Mouse (Mus musculus) hindlimb bud, embryonic 11.5 days (tissue): Measurements from ENCODE around the gene Klk1b1.
"Not testable (repeated sequence)": the region's sequence is repeated elsewhere in the genome, so short reads cannot be mapped to it uniquely, and the experiment has no call there.

Experiments used
- DNase-seq: peaks from one replicate; pipeline ENCODE4 v3.0.0-alpha.2; 2012; ENCODE audit warnings: low read depth, low spot score; ENCODE audit errors: extremely low spot score

Klk1b1 gene

DNA sequence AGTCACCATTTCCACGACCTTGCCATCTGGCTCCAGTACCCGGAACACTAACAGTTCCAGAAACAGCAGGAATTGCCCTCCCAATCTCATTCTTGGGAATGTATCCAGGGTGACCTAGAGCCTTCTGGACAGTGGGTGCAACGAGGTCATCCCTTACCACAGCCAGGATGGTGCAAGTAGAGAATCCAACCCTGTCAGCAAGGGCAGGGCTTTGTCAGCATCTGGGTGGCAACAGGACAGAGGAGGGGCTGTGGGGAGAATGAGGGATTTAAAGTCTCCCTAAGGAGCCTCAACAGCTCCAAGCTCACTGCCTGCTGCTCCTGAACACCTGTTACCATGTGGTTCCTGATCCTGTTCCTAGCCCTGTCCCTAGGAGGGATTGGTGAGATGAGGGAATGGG is at the start of gene Klk1b1:
Gene Klk1b1 (plus strand): TSS at position 301 of the 400 bp plus-strand sequence.
- DNase-seq: no peak

DNA sequence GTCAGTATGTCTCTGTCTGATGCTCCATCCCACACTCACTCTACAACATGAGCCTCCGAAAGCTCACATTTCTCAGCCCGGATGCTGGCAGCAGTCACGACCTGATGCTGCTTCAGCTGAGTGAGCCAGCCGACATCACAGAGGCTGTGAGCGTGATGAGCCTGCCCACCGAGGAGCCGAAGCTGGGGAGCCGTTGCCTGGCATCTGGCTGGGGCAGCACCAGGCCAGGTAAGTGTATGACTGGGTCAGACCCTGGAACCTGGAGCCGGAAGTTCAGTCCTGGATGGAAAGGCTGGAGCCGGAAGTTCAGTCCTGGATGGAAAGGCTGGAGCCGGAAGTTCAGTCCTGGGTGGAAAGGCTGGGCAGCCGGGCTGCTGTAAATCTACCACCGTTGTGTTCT is 48.1 kb upstream of the Klk1b1 start:
- no peak for DNase-seq

DNA sequence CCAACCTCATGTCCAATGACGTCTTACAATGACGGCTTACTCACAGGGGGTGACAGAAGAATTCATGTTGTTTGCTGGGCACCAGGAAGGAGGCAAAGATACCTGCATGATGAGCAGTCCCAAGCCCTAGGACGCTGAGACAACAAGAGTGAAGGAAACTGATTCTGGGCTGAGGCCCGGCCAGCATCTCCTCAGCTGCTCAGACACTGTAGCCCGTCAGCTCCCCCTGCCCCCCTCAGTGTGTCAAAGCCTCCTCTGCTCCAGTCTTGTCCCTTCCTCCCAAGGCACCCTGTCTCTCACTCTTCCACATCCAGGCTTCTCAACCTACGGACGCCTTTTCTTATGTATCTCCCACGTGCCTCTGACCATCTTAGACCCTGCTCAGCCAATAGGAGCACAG is 47.7 kb upstream of the Klk1b1 start:
- DNase-seq: no peak

DNA sequence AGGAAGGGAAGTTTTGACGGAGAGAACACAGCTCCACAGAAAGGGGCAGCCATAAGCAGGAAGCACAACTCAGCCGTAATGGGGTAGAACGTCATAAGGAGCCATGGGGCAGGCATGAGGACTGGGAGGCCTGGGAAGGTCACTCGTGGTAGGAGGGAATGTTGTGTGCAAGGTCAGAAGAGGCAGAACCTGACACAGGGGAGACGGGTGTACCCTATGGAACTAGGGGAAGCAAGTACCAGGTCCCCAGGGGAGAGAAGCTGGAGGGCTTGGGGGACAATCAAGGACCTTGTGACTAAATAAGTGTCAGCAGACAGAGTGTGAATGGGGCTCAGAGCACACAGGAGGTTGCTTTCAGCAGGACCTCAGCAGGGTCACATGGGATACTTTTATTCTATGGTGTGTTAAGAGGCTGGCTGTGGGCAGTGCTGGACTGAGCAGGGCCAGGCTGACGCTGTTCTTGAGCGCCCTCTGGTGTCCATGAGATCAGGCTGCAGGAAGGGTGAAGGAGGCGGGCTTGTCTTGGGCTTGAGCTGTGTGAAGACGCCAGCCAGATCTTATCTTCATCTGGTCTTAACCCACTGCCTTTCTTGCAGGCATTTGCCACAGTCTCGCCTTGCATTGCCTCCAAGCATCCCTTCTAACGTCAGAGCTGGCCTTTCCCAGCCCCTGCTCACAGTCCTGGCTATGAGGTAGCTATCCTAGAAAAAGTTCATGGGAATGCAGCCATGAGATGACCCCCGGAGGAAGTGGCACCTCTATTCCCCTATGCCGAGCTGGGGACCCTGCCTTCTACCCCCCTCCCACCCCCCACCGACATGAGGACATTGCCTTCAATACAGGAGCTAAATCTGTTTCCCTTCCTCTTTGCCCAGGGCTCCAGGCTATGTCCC is 46.7 kb upstream of the Klk1b1 start:
- peak; percentile 30 for DNase-seq

DNA sequence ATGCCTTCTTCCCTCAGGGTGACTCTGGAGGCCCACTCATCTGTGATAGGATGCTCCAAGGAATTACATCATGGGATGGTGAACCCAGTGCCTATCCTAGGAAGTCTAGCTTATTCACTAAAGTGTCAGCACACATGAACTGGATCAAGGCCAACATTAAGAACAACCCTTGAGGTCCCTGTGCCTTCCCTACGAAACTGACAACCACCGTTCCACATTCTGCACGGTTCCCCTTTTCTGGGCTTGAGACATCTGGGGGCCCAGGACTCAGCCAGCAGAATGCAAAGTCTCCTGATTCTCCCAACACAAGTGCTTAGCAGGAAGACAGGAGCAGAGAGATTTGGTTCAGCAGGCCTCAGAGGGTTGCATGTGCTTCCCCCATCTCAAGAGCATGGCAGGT is 46.0 kb upstream of the Klk1b1 start:
- no peak for DNase-seq

DNA sequence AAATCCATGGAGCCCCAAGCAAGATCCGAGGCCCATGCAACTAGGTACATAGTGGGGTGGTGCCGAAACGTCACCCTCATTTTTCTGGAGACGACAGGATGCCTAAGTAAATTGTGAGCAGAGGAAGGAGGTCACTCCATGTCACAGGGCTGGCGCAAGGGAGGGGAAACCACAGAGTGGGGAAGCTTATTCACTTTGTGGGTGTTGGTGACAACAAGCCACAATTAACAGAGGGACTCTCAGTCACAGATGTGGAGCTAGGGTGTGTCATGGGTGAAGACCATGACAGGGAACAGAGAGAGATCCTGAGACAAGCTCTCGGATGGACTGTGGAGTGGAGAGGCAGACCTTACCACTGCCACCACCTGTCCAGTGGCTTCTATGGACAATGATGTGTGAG is 45.5 kb upstream of the Klk1b1 start:
- DNase-seq: no peak

DNA sequence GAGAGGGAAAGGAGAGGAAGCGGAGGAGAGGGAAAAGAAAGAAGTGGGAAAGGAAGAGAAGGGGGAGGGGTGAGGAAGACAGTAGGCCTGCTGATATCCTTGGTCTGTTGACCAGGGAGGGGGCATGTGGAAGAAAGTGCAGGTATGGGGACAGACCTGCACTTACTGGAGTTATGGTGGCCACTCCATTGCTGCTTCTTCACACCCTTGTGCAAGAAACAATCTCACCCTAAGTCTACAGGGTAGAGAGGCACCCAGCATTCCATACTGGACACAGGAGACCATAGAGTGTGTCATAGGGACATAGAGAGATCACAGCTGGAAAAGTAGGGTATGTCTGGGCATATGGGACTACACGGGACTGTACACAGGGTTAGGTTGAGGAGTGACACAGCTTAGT is 44.6 kb upstream of the Klk1b1 start:
- no peak for DNase-seq

DNA sequence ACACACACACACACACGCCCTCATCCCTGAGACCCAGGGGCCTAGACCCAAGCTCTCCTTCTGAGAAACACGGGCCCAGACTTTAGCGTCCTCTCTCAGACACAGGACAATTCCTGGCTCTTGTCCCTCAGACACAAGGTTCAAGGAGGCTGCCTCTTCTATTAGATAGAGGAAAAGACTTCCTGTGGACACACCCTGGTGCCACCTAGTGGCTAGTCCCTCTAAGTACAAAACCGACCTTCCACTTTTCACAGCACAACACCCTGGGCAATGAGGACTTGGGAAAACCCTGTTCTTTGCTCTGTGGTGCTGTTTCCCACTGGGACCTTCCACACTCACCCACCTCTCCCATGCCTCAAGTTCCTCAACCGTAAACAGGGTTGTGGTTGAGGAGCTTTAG is 40.6 kb upstream of the Klk1b1 start:
- DNase-seq: no peak

DNA sequence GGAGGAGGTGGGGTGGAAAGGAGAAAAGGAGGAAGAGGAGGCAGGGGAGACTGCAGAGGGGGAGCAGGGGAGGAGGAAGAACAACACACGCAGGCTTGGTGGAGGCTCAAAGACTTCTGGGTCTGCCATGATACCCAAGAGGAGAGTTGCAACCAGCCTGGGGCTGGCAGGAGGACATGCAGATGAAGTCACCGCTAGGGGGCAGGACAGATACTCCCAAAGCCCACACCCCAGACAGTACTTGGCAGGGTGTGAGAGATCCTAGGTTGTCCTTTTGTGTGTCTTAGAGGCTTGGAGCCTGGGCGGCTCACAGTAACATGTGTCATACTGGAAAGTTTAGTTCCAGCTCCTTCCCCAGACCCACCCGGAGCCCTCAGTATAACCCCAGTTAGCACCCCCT is 38.0 kb upstream of the Klk1b1 start:
- DNase-seq: no peak

DNA sequence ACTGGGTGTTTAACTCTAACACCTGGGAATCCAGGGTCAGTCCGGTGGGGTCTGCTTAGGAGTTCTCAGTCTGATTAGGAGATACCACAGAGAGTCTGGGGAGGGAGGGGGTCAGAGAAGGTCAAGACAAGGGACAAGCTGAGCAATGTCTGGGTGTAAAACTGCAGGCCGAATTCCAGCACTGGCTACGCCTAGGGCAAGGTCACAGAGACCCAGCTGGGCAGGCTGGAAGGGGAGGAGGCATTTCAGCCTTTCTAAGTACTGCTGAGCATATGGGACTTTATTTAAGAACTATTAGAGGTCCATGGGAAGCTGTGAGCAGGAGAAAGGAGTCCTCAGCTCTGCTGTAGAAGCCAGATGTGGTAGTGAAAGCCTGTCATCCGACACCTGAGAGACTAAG is 34.2 kb upstream of the Klk1b1 start:
- no peak for DNase-seq

DNA sequence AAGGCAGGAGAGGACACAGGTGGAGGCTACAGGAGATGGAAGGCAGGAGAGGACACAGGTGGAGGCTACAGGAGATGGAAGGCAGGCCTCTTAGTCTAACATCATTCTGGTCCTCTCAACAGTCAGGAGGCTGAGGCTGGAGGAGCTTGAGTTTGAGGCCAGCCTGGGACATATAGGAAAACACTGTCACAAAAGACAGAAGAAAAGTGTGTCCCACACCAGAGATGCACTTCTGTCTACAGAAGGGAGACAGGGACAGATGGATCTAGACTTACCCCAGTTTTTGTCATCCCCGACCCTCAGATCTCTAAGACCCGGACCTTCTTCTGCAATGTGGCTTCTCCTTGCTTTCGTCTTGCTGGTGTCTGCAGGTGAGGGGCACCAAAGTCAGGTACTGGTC is 33.1 kb upstream of the Klk1b1 start, which contains the start of gene Klk15:
Gene Klk15 (plus strand): TSS at position 301 of the 400 bp plus-strand sequence.
- no peak for DNase-seq

DNA sequence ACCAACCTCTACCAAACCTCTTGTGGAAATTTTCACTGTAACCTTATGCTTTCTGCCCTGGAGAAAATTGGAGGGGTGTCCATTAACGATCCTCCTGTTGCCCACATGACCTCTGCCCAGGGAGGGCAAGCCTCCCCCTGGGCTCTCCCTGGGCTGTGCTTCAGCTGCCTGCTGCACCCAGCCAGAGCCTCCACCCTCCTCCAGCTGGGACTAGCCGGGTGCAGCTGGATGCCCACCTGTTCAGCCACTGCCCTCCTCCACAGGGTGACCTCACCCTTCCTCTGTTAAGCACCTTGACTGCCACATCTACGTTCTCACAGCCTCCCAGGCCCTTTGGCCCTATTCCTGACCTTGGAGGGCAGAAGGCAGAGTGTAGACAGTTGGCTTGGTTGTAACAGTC is 31.8 kb upstream of the Klk1b1 start:
- no peak for DNase-seq

DNA sequence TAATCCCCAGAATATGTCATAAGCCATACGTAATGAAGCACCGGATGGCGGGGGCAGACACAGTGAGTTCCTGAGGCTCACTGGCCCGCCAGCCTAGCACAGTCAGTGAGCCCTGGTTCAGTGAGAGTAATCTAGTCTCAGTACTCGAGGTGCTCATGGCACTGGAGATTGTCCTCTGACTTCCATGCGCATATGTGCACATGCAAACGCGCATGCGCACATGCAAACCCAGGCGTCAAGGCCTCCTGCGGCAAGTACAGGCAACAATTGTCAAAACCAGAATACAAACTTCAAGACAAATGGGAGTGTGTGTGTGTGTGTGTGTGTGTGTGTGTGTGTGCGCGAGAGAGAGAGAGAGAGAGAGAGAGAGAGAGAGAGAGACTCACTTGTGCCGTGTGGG is 30.0 kb upstream of the Klk1b1 start:
- no peak for DNase-seq

DNA sequence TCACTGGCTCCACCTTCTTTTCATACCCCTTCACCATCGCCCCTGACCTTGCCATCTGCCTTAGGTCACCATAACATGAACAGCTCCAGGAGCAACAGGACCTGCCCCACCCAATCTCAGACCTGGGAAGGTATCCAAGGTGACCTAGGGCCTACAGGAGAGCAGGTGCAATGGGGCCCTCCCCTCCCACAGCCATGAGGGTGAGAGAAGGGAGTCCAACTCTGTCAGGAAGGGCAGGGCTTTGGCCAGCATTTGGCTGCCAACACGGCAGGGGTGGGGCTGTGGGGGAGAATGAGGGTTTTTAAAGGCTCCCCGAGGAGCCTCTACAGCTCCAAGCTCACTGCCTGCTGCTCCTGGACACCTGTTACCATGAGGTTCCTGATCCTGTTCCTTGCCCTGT is 24.3 kb upstream of the Klk1b1 start:
- DNase-seq: not testable (repeated sequence)

DNA sequence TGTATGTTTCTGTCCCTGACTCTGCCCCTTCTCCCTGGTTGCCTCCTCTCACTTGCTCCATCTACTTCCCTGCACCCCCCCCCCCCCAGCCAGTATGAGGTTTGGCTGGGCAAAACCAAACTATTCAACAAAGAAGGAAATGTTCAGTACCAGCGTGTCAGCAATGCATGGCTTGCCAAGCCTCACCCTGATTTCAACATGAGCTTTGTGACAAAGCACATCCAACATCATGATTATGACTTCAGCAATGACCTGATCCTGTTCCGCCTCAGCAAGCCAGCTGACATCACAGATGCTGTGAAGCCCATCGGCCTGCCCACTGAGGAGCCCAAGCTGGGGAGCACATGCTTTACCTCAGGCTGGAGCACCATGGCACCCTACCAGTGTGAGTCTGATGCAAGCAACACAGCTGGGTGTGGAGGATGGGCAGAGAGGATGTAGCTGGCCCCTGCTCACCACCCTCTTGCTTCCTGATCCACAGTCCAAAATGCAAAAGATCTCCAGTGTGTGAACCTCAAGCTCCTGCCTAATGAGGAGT is 21.8 kb upstream of the Klk1b1 start:
- no peak for DNase-seq

DNA sequence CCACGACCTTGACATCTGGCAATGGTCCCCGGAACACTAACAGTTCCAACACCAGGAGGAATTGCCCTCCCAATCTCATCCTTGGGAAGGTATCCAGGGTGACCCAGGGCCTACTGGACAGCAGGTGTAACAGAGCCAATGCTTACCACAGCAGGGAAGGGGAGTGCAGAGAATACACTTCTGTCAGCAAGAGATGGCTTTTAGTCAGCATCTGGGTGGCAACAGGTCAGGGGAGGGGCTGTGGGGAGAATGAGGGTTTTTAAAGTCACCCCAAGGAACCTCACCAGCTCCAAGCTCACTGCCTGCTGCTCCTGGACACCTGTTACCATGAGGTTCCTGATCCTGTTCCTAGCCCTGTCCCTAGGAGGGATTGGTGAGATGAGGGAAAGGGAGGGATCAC is 16.2 kb upstream of the Klk1b1 start, which contains the start of gene Klk1b8:
Gene Klk1b8 (plus strand): TSS at position 301 of the 400 bp plus-strand sequence.
- no peak for DNase-seq

DNA sequence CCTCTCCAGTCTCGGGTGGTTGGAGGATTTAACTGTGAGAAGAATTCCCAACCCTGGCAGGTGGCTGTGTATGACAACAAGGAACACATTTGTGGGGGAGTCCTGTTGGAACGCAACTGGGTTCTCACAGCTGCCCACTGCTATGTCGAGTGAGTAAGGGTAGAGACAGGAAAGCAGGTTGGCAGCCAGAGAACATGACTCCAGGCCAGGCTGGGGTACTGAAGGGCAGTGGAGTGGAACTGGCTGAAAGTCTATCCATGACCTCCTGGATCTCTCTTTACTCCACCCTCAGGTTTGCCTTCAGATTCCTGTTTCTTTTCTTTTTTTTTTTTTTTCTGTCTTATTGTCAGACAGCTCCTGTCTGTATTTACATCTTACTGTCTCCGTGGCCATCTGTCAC is 13.8 kb upstream of the Klk1b1 start:
- DNase-seq: no peak

DNA sequence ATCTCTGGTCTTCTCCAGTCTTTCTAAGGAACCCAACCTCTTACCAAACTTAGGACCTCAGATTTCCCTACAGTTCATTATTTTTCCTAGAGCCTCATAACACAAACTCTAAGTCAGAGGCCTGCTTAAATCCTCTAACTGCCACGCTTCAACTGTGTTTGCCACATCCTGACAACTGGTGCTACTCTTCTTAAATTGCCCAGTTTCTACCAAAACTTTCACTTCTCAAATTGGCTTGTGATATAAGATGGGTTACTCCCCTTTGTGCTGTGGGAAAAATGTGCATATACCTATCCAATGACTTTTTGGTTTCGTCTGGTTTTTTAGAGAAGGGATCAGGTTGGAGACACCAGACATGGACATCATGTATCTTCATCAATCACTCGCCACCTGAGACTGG is 507 bp downstream of the Klk1b1 start:
- no peak for DNase-seq

DNA sequence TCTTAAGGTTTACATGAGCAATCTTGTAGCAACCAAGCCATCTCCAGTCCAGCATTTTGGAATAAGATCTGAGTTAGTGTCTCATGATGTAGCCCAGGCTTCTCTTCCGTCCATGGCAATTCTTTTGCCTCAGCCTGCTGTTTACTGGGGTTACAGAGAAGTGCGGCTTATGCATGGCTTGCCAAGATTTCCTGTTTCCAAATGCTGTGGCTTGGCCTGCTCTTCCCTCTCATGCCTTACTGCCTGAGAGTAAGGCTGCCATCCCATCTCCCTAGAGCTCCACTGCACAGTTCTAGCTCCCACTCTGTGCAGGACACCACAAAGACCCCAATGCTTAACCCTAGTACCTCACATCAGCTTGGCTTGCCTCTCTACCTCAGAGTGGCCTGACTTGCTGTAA is 1.1 kb downstream of the Klk1b1 start:
- no peak for DNase-seq

DNA sequence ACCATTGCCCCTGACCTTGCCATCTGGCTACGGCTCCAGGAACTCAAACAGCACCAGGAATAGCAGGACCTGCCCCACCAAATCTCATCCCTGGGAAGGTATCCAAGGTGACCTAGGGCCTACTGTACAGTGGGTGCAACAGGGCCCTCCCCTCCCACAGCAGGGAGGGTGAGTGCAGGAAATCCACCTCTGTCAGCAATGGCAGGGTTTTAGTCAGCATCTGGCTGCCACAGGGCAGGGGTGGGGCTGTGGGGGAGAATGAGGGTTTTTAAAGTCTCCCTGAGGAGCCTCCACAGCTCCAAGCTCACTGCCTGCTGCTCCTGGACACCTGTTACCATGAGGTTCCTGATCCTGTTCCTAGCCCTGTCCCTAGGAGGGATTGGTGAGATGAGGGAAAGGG is 9.2 kb downstream of the Klk1b1 start, which contains the start of gene Klk1b9:
Gene Klk1b9 (plus strand): TSS at position 301 of the 400 bp plus-strand sequence.
- DNase-seq: not testable (repeated sequence)

DNA sequence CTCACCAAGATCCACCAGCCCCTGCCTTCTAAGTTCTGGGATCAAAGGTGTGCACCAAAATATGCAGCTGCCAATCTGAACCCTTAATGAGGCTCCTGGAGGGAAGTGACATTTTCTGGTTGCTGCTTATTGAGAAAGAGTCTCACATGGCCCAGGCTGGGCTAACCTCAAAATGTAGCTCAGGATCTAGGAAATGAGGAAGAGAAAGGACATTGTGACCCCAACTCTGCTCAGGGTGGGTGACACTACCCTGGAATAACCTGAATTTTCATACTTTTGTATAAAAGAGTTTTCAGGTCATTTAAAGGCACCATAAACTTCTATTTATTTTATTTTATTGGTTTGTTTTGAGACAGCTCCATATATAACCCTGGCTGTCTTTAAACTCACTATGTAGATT is 19.1 kb downstream of the Klk1b1 start:
- no peak for DNase-seq

DNA sequence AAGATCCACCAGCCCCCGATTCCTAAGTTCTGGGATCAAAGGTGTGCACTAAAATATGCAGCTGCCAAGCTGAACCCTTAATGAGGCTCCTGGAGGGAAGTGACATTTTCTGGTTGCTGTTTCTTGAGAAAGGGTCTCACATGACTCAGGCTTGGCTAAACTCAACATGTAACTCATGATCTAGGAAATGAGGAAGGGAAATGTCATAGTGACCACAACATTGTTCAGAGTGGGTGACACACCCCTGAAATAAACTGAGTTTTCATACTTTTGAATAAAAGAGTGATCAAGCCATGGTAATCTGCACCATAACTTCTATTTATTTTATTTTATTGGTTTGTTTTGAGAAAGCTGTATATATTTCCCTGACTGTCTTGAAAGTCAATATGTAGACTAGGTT is 28.3 kb downstream of the Klk1b1 start:
- not testable (repeated sequence) for DNase-seq
